Mouse (Mus musculus): Measurements from ENCODE around the gene Shroom3.

Shroom3 gene

GRCm38 (mm10) chr5:93005229-93005814 lies 322.1 kb downstream of the Shroom3 start:
- DNase-seq (ENCODE audit: inconsistent ontology term) = no peak

- DNase-seq (ENCODE audit: inconsistent ontology term) = peak; percentile 41
Measured at GRCm38 (mm10) chr5:93005815-93006341, 322.6 kb downstream of the Shroom3 start.

GRCm38 (mm10) chr5:93008256-93008655 lies 325.0 kb downstream of the Shroom3 start:
- DNase-seq (ENCODE audit: inconsistent ontology term) = no peak

Data from Muller cell, postnatal 12 days (primary cell).